Mouse (Mus musculus) liver, adult 2 months (tissue): ENCODE results near the gene Ndufa10. TPM values are rescaled to one million over a fixed set of nuclear protein-coding genes. Genes with fewer than 3 reads are reported as not detected.

Experiments used
- DNase-seq: peaks from one replicate; pipeline ENCODE4 v3.0.0-alpha.2; 2011; ENCODE audit warnings: low read depth, low spot score; ENCODE audit errors: extremely low read depth
- H3K27ac ChIP-seq: fragments of 200-500 bp; replicated peaks from 2 replicates; pipeline ENCODE4 v1.5.1; 2012; ENCODE audit warnings: low read depth, mild to moderate bottlenecking, control low read depth, inconsistent platforms, low read length; ENCODE audit not compliant: insufficient read depth
- H3K27me3 ChIP-seq: fragments of 200-500 bp; 2 replicates; pipeline ENCODE4 v1.6.1; 2012; ENCODE audit warnings: mild to moderate bottlenecking, moderate library complexity, low read length, inconsistent platforms; ENCODE audit not compliant: control insufficient read depth, insufficient read depth
- H3K36me3 ChIP-seq: fragments of 200-500 bp; 2 replicates; pipeline ENCODE4 v1.6.1; 2012; ENCODE audit warnings: low read length, inconsistent platforms; ENCODE audit not compliant: control insufficient read depth, insufficient read depth
- H3K4me1 ChIP-seq: fragments of 200-500 bp; 2 replicates; pipeline ENCODE4 v1.6.1; 2011; ENCODE audit warnings: low read length; ENCODE audit not compliant: control insufficient read depth, insufficient read depth
- H3K4me3 ChIP-seq: fragments of 200-500 bp; 2 replicates; pipeline ENCODE4 v1.5.1; 2011; ENCODE audit warnings: low read depth, mild to moderate bottlenecking, control low read depth, low read length, moderate library complexity; ENCODE audit not compliant: insufficient read depth
- H3K79me2 ChIP-seq: fragments of 200-500 bp; 2 replicates; pipeline ENCODE4 v1.6.1; 2012; ENCODE audit warnings: inconsistent platforms, mild to moderate bottlenecking, low read length, moderate library complexity; ENCODE audit not compliant: control insufficient read depth, insufficient read depth
- H3K9ac ChIP-seq: fragments of 200-500 bp; 2 replicates; pipeline ENCODE4 v1.6.1; 2012; ENCODE audit warnings: low read depth, mild to moderate bottlenecking, control low read depth, inconsistent platforms, low read length
- CTCF ChIP-seq: fragments of 200-500 bp; IDR thresholded peaks from 2 replicates; pipeline ENCODE4 v1.5.1; 2011; ENCODE audit warnings: low read depth, low read length, control low read depth
- POLR2A ChIP-seq: fragments of 200-500 bp; IDR thresholded peaks from 2 replicates; pipeline ENCODE4 v1.6.1; 2011; ENCODE audit warnings: low read length, control low read depth; ENCODE audit not compliant: insufficient read depth; ENCODE audit errors: extremely low read depth
- WGBS: fragments of 180-500 bp; shearing (Covaris S2); methylation state at CpG from one replicate; pipeline ENCODE4 v1.1.7; 2018; 5-methylcytosine and 5-hydroxymethylcytosine counted together
- polyA plus RNA-seq: library from polyadenylated mRNA; depleted of rRNA; stranded (reverse); fragments of >200 nt; gene quantifications from 2 replicates; pipeline ENCODE4 v1.2.3, GENCODE M21; 2012; rRNA removed
- total RNA-seq: library from RNA; depleted of rRNA; stranded (reverse); fragments of >200 nt; gene quantifications from 2 replicates; pipeline ENCODE4 v1.2.3, GENCODE M21; 2014; rRNA removed

Ndufa10 gene
- total and polyA plus RNA-seq, 2 experiments: 111 to 143 TPM

DNA sequence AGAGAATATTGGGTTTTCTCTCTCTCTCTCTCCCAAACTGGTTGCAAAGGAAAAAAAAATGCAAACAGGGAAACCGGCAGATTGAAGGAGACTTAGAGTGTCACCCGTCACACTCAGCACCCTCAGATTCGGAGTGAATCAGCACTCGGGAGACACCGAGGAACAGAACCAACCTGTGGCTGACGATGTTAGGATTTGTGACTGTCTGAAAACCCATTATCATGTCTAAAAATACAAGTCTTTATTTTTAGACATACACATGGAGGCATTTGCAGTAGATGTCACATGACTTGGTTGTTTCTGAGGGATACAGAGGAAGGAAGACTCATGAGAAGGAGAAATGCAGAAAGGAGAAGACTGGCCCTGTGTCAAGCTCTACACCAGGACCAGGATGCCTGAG lies 80.5 kb downstream of the Ndufa10 start:
- no peak for TF ChIP-seq POLR2A
- TF ChIP-seq CTCF: no peak
- WGBS: 88% methylated on average over 6 of the region's 6 CpGs

More for the DNA sequence above, 80.5 kb downstream of the Ndufa10 start:
- Histone ChIP-seq H3K4me3 (no peak overlapping the region), H3K36me3 (no peaks in the 10 kb centered on the region), H3K27ac (no peak overlapping the region), H3K4me1 (no peaks in the 10 kb centered on the region), H3K27me3 (no peaks in the 10 kb centered on the region), H3K79me2 (no peaks in the 10 kb centered on the region), H3K9ac (no peak overlapping the region)
- DNase-seq: no peak

Other genes with a start within 250 kb of the Ndufa10 start
- gene Olfr1416, start 11.3 kb upstream of the Ndufa10 start, total RNA-seq: not detected in 2 replicates
- gene Olfr1416, start 11.3 kb upstream of the Ndufa10 start, polyA plus RNA-seq: not detected in 2 replicates
- not detected in 2 replicates for gene Olfr1415, start 22.2 kb upstream of the Ndufa10 start, total RNA-seq
- gene Olfr1415, start 22.2 kb upstream of the Ndufa10 start, polyA plus RNA-seq: not detected in 2 replicates
- gene Olfr1414, start 44.8 kb upstream of the Ndufa10 start, total RNA-seq: not detected in 2 replicates
- not detected in 2 replicates for gene Olfr1414, start 44.8 kb upstream of the Ndufa10 start, polyA plus RNA-seq
- not detected in 2 replicates for gene Olfr1413, start 97.5 kb upstream of the Ndufa10 start, total RNA-seq
- not detected in 2 replicates for gene Olfr1413, start 97.5 kb upstream of the Ndufa10 start, polyA plus RNA-seq
- not detected in 2 replicates for gene Olfr1412, start 111.9 kb upstream of the Ndufa10 start, total RNA-seq
- gene Olfr1412, start 111.9 kb upstream of the Ndufa10 start, polyA plus RNA-seq: not detected in 2 replicates
- gene Olfr1411, start 120.6 kb upstream of the Ndufa10 start, total RNA-seq: not detected in 2 replicates
- gene Olfr1411, start 120.6 kb upstream of the Ndufa10 start, polyA plus RNA-seq: not detected in 2 replicates
- gene Olfr1410, start 131.9 kb upstream of the Ndufa10 start, total RNA-seq: not detected in 2 replicates
- not detected in 2 replicates for gene Olfr1410, start 131.9 kb upstream of the Ndufa10 start, polyA plus RNA-seq
- gene Olfr12, start 143.9 kb upstream of the Ndufa10 start, total RNA-seq: not detected in 2 replicates
- gene Olfr12, start 143.9 kb upstream of the Ndufa10 start, polyA plus RNA-seq: not detected in 2 replicates
- 121 and 145 TPM in 2 replicates for gene Cops9, start 168.1 kb upstream of the Ndufa10 start, total RNA-seq
- gene Cops9, start 168.1 kb upstream of the Ndufa10 start, polyA plus RNA-seq: 72.0 and 77.3 TPM in 2 replicates
- not detected in 2 replicates for gene Otos, start 175.0 kb upstream of the Ndufa10 start, total RNA-seq
- gene Otos, start 175.0 kb upstream of the Ndufa10 start, polyA plus RNA-seq: not detected in 2 replicates